Mouse (Mus musculus) right cerebral cortex, adult 18-20 months (tissue): ENCODE measurements around the gene Plxnb3.

Source experiments
- DNase-seq: peaks from one replicate; pipeline ENCODE4 v3.0.0; 2022; ENCODE audit warnings: mixed read lengths

The Plxnb3 gene

DNA sequence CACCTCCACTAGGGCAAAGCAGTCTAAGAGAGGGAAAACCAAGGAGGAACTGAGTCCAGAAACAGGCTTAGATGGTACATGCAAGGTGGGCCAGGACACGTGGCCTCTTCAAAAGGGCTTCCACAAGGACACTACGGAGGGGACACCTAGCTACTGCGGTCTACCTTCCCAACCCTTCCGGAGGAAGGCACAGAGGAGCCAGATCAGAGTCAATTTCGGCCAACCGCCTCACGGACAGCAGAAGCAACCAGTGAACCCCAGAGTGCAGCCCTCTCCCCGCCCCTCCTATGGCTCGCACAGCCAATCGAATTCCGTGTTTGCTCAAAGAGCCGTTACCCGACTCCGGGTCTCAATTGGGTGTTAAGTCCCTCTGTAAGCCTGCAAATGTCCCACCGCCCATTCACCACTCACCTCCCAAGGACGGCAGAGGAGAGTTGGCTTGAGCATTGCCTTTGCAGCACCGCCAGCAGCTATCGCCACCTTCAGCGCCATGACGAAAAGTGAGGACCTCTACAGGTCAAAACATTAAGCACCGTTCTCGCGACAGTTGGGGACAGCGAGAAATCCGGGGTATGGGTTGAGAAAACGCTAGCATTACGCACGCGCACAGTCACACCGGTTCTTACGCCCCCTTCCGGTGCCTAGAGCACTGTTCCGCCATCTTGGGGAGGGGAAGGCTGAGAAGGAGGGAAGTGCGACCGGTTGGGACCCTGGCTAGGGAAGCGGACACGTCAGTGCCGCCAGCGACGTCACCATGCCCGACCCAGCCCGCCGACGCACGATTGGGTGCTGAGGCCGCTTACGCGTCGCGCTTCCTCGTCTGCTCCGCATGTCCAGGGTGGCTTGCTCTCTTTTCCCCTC, 29.7 kb downstream of the Plxnb3 start, which contains the start of the genes Idh3g and Ssr4:
TSS of gene Idh3g (minus strand) at position 534 of the 861 bp plus-strand sequence.
TSS of gene Ssr4 (plus strand) at position 665 of the 861 bp plus-strand sequence.
- DNase-seq, result peak; percentile 94

DNA sequence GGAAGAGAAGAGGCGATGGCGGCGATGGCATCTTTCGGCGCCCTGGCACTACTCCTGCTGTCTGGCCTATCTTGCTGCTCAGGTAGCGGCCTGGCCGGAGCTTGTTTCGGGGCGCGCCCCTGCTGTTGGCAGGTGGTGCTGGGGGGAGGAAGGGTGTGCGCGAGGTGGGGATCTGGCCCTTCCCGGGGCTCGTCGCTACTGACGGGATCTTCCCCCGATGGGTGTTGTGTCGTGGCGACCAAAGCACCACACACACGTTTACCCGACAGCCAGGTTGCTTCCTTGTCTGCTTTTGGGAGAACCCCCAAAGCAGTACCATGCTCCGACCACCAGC, 30.3 kb downstream of the Plxnb3 start:
- no peak for DNase-seq

DNA sequence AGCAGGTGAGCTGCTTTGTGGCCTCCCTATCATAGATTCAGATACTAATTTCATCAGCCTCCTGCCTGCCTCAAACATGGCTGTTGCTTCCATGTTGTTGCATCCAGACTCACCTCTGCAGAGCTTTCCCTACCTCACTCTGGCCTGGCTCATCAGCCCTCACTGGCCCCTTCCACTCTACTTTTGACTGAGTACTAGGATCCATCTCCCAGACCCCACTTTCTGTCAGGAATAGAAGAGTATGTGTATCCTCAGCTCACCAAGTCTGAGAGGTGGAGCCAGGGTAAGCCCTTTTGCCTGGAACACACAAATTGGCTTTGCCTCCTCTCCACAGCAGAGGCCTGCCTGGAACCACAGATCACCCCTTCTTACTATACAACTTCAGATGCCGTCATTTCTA, 31.6 kb downstream of the Plxnb3 start:
- DNase-seq, result no peak

DNA sequence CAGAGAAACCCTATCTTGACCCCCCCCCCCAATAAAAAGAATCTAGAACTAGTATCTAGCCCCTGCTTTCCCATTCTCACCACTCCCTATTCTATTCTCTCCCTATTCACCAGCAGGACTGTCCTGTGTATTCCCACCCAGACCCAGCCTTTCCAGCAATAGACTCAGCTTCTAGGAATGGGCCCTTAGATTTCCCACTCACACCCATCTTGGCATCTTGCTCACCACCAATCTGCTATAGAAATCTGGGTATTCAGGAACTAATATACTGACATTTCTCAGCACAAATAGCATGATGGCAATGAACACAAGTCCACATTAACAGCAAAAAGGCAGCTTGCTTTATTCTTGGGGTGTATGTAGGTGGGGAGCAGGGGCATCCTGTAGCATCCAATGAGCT, 36.1 kb downstream of the Plxnb3 start:
- DNase-seq, result no peak

DNA sequence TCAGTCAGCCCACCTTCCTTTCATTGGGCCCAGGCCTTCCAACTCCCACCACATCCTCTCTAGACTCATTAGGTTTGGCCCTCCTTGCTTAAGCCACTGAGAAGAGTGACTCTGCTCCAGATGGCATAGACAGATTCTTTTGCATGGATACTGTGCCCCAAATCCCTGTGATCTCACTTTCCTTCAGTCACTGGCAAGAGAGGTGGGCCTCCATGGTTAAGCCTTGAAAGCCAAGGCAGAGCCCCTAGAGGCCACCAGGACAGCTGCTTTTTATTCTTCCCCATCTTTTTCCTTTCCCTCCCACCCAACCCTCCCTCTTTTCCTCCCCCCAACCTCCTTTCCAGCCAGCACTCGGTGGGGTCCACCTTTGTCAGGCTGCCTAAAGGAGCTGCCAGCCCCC, 36.6 kb downstream of the Plxnb3 start:
- DNase-seq, result no peak

DNA sequence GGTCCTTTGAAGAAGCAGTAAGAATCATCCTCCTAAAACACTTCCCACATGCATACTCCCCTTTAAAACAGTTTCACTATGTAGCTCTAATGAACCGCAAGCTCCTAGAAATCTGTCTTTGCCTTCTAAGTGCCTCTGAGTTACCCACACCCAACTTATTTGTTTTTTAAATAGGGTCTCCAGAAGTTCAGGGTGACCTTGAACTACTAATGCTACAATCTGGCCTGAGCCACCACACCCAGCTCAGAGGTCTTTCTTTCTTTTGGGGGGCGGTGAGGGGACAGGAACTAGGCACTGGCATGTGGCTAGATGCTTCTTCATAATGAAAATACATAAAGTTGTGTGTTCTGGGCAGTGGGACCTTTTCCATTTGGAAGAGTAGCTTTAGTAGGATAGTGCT, 40.6 kb downstream of the Plxnb3 start:
- DNase-seq, result no peak

DNA sequence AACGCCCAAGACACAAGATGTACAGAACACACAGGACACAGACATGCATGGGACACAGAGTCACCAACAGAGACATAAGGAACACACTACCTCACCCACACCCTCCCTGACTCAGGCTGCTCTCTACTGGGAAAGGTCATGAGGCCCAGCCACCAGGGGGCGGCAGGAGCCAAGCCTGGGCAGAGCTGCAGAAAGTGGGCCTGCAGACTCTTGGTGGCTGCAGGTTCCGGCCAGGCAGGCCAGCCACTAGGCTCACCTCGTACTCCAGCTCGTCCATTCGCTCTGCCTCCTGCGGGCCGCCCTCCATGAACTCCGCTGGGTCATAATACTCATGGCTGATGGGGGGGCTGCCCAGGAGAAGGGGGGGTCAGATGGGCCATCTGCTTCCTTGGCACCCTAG, 41.6 kb downstream of the Plxnb3 start:
- peak; percentile 39 for DNase-seq

DNA sequence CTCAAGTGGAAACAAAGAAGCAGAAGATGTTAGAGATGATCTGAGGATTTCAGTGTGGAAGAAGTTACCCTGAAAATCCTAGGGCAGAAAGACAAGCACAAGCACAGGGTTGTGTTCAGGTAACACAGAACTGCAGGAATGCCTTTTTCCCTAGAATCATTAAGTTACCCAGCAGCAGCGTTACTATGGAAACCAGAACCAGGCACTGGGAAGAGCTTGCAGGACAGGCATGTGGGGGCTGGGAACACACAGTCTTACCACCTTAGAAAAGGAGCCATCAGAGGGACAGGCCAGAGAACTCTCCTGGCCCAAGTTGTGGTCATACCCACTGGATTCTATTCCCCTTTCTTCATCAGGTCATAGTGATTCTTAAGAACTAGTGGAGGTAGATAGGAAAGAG, 48.9 kb downstream of the Plxnb3 start:
- DNase-seq, result no peak

DNA sequence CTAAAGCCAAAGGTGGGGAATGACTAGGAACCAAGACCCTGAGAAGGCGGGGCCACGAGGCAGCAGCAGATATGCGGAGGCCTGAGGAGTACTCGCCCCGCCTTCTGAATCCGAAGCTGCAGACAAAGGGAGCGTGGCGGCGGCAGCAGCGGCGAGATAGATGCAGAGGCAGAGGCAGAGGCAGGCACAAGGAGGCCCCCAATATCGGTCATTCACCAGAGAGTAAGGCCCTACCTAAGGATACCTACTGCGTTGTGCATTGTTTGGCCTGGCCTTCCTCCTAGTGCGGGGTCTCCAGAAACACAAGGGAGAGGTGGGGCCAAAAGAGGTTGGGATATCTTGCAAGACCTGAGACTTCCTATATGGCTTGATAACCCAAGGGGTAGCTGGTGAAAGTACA, 58.2 kb downstream of the Plxnb3 start:
- DNase-seq, result no peak

DNA sequence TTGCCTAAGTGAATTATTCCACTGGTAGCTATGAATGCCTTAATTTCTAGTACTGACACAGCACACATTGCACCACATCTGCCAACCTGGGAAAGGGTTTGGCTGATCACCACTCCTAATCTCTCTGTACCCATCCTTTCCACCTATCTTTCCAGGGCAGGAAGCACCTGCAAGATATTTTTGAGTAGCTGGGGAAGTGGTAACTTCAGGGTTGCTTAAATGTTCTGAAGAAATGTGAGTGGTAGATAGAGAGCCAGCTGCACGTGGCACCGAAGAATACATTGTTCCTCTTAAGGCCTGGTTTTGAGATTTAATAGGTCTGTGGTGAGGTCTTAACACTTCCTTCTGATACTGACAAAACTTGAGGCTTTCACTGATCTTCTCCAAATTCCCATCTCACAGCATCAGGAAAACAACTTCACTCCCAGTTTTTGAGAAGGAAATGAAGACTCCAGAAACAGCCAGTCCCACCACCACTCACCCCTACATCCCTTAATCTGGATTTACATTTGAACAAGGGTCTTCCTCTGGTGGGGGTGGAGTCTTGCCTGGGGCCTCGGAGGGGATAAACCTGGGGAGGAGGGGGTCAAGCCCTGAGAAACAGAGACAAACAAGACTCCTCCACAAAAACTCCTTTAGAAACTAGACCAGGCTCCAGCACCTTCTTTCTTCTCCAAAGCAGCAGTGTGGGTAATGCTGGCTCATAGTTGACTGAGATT, 59.9 kb downstream of the Plxnb3 start:
- DNase-seq, result no peak
